Comparison of ENCODE assay signal across 16 mouse cellular contexts in genomic region chr1:38511076-38511475, GRCm38 (mm10).
A peak's percentile ranks its signal among the peaks of the same experiment; 100 is the strongest.
DNase-seq lines count a peak whose midpoint lies in the region; ATAC-seq and TF ChIP-seq lines count a peak whose summit lies in the region.
"Had no signal": no experiment of that assay in that cellular context is flagged by ENCODE, and none has a peak within 500 bp of the region (broad histone marks: within the 10 kb centered on the region; RNA-seq: fewer than 3 reads in every experiment).

No protein-coding gene starts in this region.

- WGBS in forebrain, embryonic 14.5 days: 76% methylated on average over 5 of the region's 5 CpGs
- 69% methylated on average over 5 of the region's 5 CpGs for WGBS in forebrain, embryonic 16.5 days
- WGBS in liver, postnatal 0 days (ENCODE audit: insufficient replicate concordance): 70% methylated on average over 5 of the region's 5 CpGs
- 59% methylated on average over 5 of the region's 5 CpGs for WGBS in liver, embryonic 12.5 days (ENCODE audit: insufficient replicate concordance)
- 71% methylated on average over 5 of the region's 5 CpGs for WGBS in forebrain, embryonic 15.5 days
- WGBS in midbrain, embryonic 16.5 days: 57% methylated on average over 5 of the region's 5 CpGs

- H3K9ac ChIP-seq in forebrain, embryonic 14.5 days (ENCODE audit: low read length): 0 out of 2 replicates have a peak overlapping the region, but pooled peaks have one; percentile 5
- no peak overlapping the region for H3K9ac ChIP-seq in forebrain, embryonic 16.5 days (replicated peaks; ENCODE audit: low read depth, low read length)
- no peak overlapping the region for H3K9ac ChIP-seq in liver, postnatal 0 days (replicated peaks)
- H3K9ac ChIP-seq in liver, embryonic 12.5 days: no peak overlapping the region
- no peak overlapping the region for H3K9ac ChIP-seq in forebrain, embryonic 15.5 days (replicated peaks)
- H3K9ac ChIP-seq in midbrain, embryonic 16.5 days (ENCODE audit: low read depth, low read length): no peak overlapping the region
- H3K9ac ChIP-seq: heart, embryonic 15.5 days had no signal

- peaks cover 8% of the 10 kb centered on the region; the same call in 1 of the 2 replicates for H3K4me1 ChIP-seq in forebrain, embryonic 14.5 days (ENCODE audit: control insufficient read depth, insufficient read depth, low read length)
- H3K4me1 ChIP-seq in forebrain, embryonic 16.5 days (replicated peaks; ENCODE audit: control insufficient read depth, insufficient read depth, low read length): peaks cover 20% of the 10 kb centered on the region
- H3K4me1 ChIP-seq in liver, postnatal 0 days (ENCODE audit: insufficient read depth): no peaks in the 10 kb centered on the region; the same call in 1 of the 2 replicates
- H3K4me1 ChIP-seq in liver, embryonic 12.5 days: peaks cover 12% of the 10 kb centered on the region
- H3K4me1 ChIP-seq in forebrain, embryonic 15.5 days: peaks cover 21% of the 10 kb centered on the region
- H3K4me1 ChIP-seq in midbrain, embryonic 16.5 days (ENCODE audit: control insufficient read depth, insufficient read depth, low read length): peaks cover 20% of the 10 kb centered on the region

- ATAC-seq in forebrain, embryonic 14.5 days: no peak
- ATAC-seq in forebrain, embryonic 16.5 days: no peak
- ATAC-seq in liver, postnatal 0 days: no peak
- ATAC-seq in liver, embryonic 12.5 days: no peak
- no peak for ATAC-seq in forebrain, embryonic 15.5 days (replicated peaks)
- ATAC-seq in midbrain, embryonic 16.5 days: no peak
- ATAC-seq: intestine, embryonic 16.5 days; lung, postnatal 0 days had no signal

- H3K27ac ChIP-seq in forebrain, embryonic 14.5 days (ENCODE audit: low read depth, low read length): 0 out of 2 replicates have a peak overlapping the region, but pooled peaks have one; percentile 21
- no peak overlapping the region for H3K27ac ChIP-seq in forebrain, embryonic 16.5 days (ENCODE audit: low read length)
- no peak overlapping the region for H3K27ac ChIP-seq in liver, postnatal 0 days (ENCODE audit: low read depth)
- H3K27ac ChIP-seq in liver, embryonic 12.5 days: no peak overlapping the region
- peak overlapping the region; percentile 36; the same call in 1 of the 2 replicates for H3K27ac ChIP-seq in forebrain, embryonic 15.5 days (replicated peaks)
- peak overlapping the region; percentile 17; the same call in 1 of the 2 replicates for H3K27ac ChIP-seq in midbrain, embryonic 16.5 days (ENCODE audit: low read length)
- H3K27ac ChIP-seq: heart, embryonic 15.5 days had no signal

- no peaks in the 10 kb centered on the region for H3K36me3 ChIP-seq in forebrain, embryonic 14.5 days (ENCODE audit: control insufficient read depth, insufficient read depth, low read length)
- no peaks in the 10 kb centered on the region for H3K36me3 ChIP-seq in forebrain, embryonic 16.5 days (ENCODE audit: control insufficient read depth, insufficient read depth)
- no peaks in the 10 kb centered on the region for H3K36me3 ChIP-seq in liver, postnatal 0 days (replicated peaks; ENCODE audit: insufficient read depth, low read length)
- H3K36me3 ChIP-seq in liver, embryonic 12.5 days: no peaks in the 10 kb centered on the region
- H3K36me3 ChIP-seq in forebrain, embryonic 15.5 days: no peaks in the 10 kb centered on the region
- no peaks in the 10 kb centered on the region for H3K36me3 ChIP-seq in midbrain, embryonic 16.5 days (ENCODE audit: control insufficient read depth, insufficient read depth, low read length)
- H3K36me3 ChIP-seq: heart, embryonic 15.5 days had no signal

- no peaks in the 10 kb centered on the region for H3K27me3 ChIP-seq in forebrain, embryonic 14.5 days (replicated peaks; ENCODE audit: control insufficient read depth, insufficient read depth, low read length)
- H3K27me3 ChIP-seq in forebrain, embryonic 16.5 days (replicated peaks; ENCODE audit: control insufficient read depth, insufficient read depth, low read length): no peaks in the 10 kb centered on the region
- no peaks in the 10 kb centered on the region for H3K27me3 ChIP-seq in liver, postnatal 0 days (ENCODE audit: insufficient read depth, low read length)
- H3K27me3 ChIP-seq in liver, embryonic 12.5 days (replicated peaks): no peaks in the 10 kb centered on the region; the same call in 1 of the 2 replicates
- no peaks in the 10 kb centered on the region for H3K27me3 ChIP-seq in forebrain, embryonic 15.5 days
- no peaks in the 10 kb centered on the region for H3K27me3 ChIP-seq in midbrain, embryonic 16.5 days (ENCODE audit: control insufficient read depth, insufficient read depth, low read depth, low read length)
- H3K27me3 ChIP-seq: heart, embryonic 15.5 days had no signal

- H3K4me3 ChIP-seq in forebrain, embryonic 14.5 days (ENCODE audit: low read depth, low read length): no peak overlapping the region
- H3K4me3 ChIP-seq in forebrain, embryonic 16.5 days (replicated peaks; ENCODE audit: low read length): no peak overlapping the region
- H3K4me3 ChIP-seq in liver, postnatal 0 days (ENCODE audit: low read depth, low read length): no peak overlapping the region
- no peak overlapping the region for H3K4me3 ChIP-seq in liver, embryonic 12.5 days
- H3K4me3 ChIP-seq in forebrain, embryonic 15.5 days: no peak overlapping the region
- H3K4me3 ChIP-seq in midbrain, embryonic 16.5 days (ENCODE audit: low read depth, low read length): no peak overlapping the region
- H3K4me3 ChIP-seq: heart, embryonic 15.5 days had no signal

- no peak overlapping the region for H3K4me2 ChIP-seq in forebrain, embryonic 14.5 days (ENCODE audit: low read length)
- H3K4me2 ChIP-seq in forebrain, embryonic 16.5 days (ENCODE audit: low read length): no peak overlapping the region
- H3K4me2 ChIP-seq in liver, postnatal 0 days (ENCODE audit: low read depth, low read length): no peak overlapping the region
- H3K4me2 ChIP-seq in liver, embryonic 12.5 days: no peak overlapping the region
- H3K4me2 ChIP-seq in forebrain, embryonic 15.5 days (replicated peaks): no peak overlapping the region
- H3K4me2 ChIP-seq in midbrain, embryonic 16.5 days (ENCODE audit: low read length): no peak overlapping the region
- H3K4me2 ChIP-seq: heart, embryonic 15.5 days had no signal

- no peak for TF ChIP-seq EP300 in liver, postnatal 0 days (IDR thresholded peaks at IDR 0.05; ENCODE audit: low read depth)

- no peaks in the 10 kb centered on the region for H3K9me3 ChIP-seq in forebrain, embryonic 14.5 days (replicated peaks; ENCODE audit: control insufficient read depth, low read length)
- H3K9me3 ChIP-seq in forebrain, embryonic 16.5 days (ENCODE audit: control insufficient read depth, low read length): no peaks in the 10 kb centered on the region
- no peaks in the 10 kb centered on the region for H3K9me3 ChIP-seq in liver, postnatal 0 days (ENCODE audit: low read length)
- no peaks in the 10 kb centered on the region for H3K9me3 ChIP-seq in liver, embryonic 12.5 days (replicated peaks)
- no peaks in the 10 kb centered on the region for H3K9me3 ChIP-seq in forebrain, embryonic 15.5 days
- no peaks in the 10 kb centered on the region for H3K9me3 ChIP-seq in midbrain, embryonic 16.5 days (replicated peaks; ENCODE audit: control insufficient read depth, low read length, poor library complexity, severe bottlenecking)
- H3K9me3 ChIP-seq: heart, embryonic 15.5 days had no signal

- TF ChIP-seq CTCF in liver, postnatal 0 days (IDR thresholded peaks at IDR 0.05; ENCODE audit: low read depth): no peak

- intact Hi-C loops in left cerebral cortex, postnatal 25 days (cut with DNase I): loop anchor here (5.0 to 10.0 kb wide), 2 partner anchors 74 to 326 kb away; no protein-coding TSS in a partner anchor

- no peak for DNase-seq in forebrain, embryonic 14.5 days (ENCODE audit: low spot score)
- DNase-seq in liver, postnatal 0 days: peak; percentile 3
- no peak for DNase-seq in retina, embryonic 14.5 days (ENCODE audit: low spot score)
- no peak for DNase-seq in left cerebral cortex, postnatal 25 days (ENCODE audit: low spot score in 2 of 2)
- DNase-seq: B cell, adult 2 months; cerebellum, adult 11 months; kidney, postnatal 25 days; right cerebral cortex, postnatal 25 days; thymus, postnatal 14 days had no signal

Comparison
In these comparisons a context has a peak if more than half of its experiments do, and no peak if none do; other contexts are left out.
1. H3K27ac ChIP-seq: peak in forebrain, embryonic 14.5 days (single experiment), forebrain, embryonic 15.5 days (single experiment) and midbrain, embryonic 16.5 days (single experiment); none in forebrain, embryonic 16.5 days (single experiment), liver, postnatal 0 days (single experiment) and liver, embryonic 12.5 days (single experiment).